Mouse (Mus musculus): ENCODE measurements around the gene Med16.
"Not testable (repeated sequence)": the region's sequence is repeated elsewhere in the genome, so short reads cannot be mapped to it uniquely, and the experiment has no call there.

GRCm38 (mm10) chr10:79892451-79893118 lies 16.1 kb downstream of the Med16 start:
- TF ChIP-seq CTCF (conservative IDR thresholded peaks at IDR 0.05 in 1 of 2, IDR thresholded peaks at IDR 0.05 in 1 of 2; ENCODE audit: low read depth in 2 of 2, low read length in 2 of 2) (peak in 1 of 2 experiments; percentile 85; a peak in 2 of 4 replicates), ZC3H11A (IDR thresholded peaks at IDR 0.05; ENCODE audit: low read depth, low read length) (peak; percentile 38; the same call in 1 of the 2 replicates)
- TF ChIP-seq CHD2 (IDR thresholded peaks at IDR 0.05; ENCODE audit: low read length); POLR2A (IDR thresholded peaks at IDR 0.05; ENCODE audit: low read depth, low read length); ZNF384 (IDR thresholded peaks at IDR 0.05; ENCODE audit: low read depth, low read length): not testable (repeated sequence)
